Mouse (Mus musculus) hematopoietic stem cell, adult 5-6 weeks (primary cell): ENCODE measurements around the gene Gcn1l1. TPM values are rescaled to one million over a fixed set of nuclear protein-coding genes. Genes with fewer than 3 reads are reported as not detected.

Source experiments
- ATAC-seq, 2 experiments: fragments of 125-278 bp in 1 of 2; replicated peaks in 1 of 2; 2 replicates each; pipeline ENCODE4 v1.8.0; 2016 to 2017; ENCODE audit warnings: inconsistent platforms in 2 of 2, mild to moderate bottlenecking in 2 of 2, moderate number of reproducible peaks in 2 of 2, low read depth in 1 of 2, moderate TSS enrichment in 1 of 2; ENCODE audit not compliant: low FRiP score in 2 of 2, poor library complexity in 2 of 2, severe bottlenecking in 2 of 2, insufficient read depth in 1 of 2, low TSS enrichment in 1 of 2
- total RNA-seq: library from RNA; stranded (forward); fragments of 172-1452, 232-1000 nt; gene quantifications from 2 replicates; pipeline ENCODE4 v1.2.3, GENCODE M21; 2017

The Gcn1l1 gene
- total RNA-seq, 1 experiment from 2014 or later: 31.4 TPM

- ATAC-seq: no peak
These were observed 61.3 kb downstream of the Gcn1l1 start for GRCm38 (mm10) chr5:115626237-115626886.

DNA sequence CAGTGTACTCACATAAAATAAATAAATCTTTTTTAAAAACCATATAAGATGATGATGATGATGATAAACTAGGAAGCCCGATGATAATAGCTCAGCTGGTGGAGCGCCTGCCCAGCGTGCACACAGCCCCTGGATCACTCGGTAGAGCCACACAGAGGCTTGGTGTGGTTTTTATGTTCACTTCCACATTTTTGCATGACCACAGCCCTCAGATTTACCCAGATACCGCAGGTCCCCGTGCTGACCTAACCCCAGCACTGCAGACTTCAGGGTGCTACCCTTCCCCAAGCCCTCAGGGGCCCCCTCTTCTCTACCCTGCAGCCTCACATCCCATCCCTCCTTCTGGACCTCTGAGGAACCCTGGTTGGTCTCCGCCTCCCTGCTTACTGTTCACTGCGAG lies 63.0 kb downstream of the Gcn1l1 start:
- ATAC-seq: peak; percentile 69 to 71

GRCm38 (mm10) chr5:115629672-115630071 lies 64.6 kb downstream of the Gcn1l1 start:
- no peak for ATAC-seq

- ATAC-seq: no peak
These were observed 65.2 kb downstream of the Gcn1l1 start for GRCm38 (mm10) chr5:115630291-115630690.

DNA sequence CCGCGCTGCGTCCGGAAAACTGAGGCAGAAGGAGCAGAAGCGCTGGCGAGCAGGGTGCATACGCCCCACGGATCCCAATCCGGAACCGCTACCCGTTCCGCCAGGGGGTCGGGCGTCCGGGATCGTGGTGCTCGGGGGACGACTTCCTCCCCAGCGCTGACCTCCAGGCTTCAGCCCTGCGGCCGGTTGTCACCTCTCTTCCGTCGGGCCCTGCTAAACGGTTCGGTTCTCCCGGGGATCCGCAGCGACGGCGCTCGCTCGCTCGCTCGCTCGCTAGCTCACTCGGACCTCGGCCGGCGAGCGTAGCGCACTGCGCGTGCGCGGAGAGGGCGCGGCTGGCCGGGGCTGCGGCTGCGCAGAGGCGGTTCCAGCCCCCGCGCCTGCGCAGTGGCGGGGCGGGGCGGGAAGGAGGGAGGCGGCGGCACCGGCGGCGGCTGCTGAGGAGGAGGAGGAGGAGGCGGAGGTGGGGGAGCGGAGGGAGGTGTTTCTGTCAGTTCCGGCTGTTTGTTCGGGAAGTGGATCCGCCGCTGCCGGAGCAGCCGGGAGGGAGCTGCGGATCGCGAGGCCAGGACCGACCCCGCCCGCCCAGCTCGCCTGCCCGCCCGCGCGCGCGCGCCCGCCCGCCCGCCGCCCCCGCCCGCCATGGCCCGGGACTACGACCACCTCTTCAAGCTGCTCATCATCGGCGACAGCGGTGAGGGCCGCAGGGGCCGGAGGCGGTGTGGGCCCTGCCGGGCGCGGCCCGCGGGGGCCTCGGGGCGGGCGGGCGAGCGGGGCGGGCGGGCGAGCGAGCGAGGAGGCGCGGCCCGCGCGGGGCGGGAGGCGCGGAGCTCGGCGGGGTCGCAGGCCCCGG lies 66.7 kb downstream of the Gcn1l1 start, which contains the start of gene Rab35:
Rab35 (plus strand) TSS at position 404 of the 853 bp plus-strand sequence.
- ATAC-seq: peak; percentile 59 to 69

DNA sequence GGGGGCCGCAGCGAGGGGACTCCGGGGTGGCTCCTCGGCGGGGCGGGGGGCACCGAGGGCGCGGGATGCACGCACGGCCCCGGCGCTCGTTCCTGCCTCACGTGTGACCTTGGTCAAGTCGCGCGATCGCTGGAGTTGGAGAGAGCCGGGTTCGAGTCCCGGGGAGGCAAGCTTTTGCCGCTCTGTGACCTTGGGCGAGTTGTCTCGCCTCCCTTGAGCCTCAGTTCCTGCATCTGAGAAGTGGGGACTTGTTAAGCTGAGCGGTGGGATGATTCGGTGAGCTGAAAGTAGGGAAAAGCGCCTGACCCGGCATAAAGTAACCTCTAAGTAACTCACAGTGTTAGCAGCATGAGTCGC lies 67.3 kb downstream of the Gcn1l1 start:
- ATAC-seq: no peak

GRCm38 (mm10) chr5:115633060-115633459 lies 68.0 kb downstream of the Gcn1l1 start:
- no peak for ATAC-seq

- ATAC-seq: no peak
These were observed 69.0 kb downstream of the Gcn1l1 start for GRCm38 (mm10) chr5:115634046-115634445.

DNA sequence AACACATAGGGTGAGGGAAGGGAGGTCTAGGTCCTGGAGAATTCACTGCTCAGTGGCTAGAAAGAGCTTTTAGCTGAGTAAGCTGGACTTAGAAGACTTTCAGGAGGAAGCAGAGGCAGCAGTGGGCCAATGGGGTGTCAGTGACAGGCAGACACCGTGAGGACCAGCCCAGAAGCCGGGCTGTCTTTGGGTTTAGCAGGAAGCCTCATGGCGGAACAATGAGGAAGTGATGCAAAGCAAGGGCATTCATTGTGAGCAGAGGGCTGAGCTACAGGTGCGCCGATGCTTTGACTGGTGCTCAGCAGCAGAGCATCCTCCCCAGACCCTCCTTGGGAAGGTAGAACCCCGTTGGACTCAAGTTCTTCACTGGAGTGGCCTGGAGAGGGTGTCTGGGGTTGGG lies 70.5 kb downstream of the Gcn1l1 start:
- ATAC-seq: peak; percentile 70 to 79

DNA sequence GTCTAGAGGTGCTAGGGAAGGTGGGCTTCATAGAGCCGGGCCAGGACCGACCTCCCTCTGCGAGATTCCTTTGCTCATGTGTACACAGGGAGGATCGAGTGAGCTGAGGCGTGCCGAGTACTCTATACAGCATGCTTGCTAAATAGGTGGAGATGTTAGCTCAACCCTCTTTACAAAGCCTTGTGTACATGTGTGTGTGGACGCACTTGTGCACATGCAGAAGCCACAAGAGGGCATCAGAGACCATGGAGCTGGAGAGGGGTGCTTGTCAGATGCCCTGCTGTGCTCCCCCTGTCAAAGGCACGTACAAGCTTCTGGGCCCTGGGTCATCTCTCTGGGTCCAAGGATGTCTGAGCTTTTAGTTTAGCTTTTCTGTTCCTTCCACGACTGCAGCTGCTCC lies 79.1 kb downstream of the Gcn1l1 start:
- no peak for ATAC-seq

DNA sequence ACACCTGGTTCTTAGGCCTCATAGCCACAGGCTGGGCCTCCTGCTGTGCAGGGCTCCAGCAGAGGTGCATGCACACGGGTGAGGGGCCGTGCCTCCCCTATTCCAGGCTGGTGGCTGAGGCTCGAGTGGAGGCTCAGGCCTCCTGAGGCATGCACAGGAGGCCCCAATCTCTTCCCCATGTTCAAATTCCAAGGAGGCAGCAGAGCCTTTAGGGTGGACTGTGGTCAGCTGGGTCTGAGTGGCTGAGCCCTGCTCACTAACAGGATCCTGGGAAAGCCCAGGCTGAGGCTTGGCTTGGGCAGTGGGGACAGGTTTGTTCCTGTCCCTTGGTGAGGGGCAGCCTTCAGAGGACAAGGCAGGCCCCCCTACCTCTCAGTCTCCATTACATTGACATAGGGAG lies 83.8 kb downstream of the Gcn1l1 start:
- ATAC-seq: no peak

- ATAC-seq: no peak
These were observed 84.6 kb downstream of the Gcn1l1 start for GRCm38 (mm10) chr5:115649699-115650098.

DNA sequence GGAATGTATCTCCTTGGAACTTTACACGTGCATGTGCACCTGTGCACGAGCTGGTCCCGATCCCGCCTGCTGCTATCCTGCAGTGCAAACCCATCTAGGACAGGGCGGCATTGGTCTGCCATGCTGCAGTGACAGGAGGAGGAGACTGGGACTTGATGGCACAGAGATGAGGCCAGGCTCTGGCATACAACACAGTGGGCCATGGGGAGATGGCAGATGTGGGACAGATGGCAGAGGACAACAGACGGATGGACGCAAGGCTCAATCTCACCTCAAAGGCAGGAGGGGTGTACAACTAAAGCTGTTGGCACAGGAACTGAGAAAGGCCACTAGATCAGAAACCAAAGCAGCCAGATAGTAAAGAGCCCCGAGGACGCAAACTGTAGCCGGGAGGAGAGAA lies 85.8 kb downstream of the Gcn1l1 start:
- no peak for ATAC-seq

- no peak for ATAC-seq
These were observed 86.8 kb downstream of the Gcn1l1 start for GRCm38 (mm10) chr5:115651821-115652220.

DNA sequence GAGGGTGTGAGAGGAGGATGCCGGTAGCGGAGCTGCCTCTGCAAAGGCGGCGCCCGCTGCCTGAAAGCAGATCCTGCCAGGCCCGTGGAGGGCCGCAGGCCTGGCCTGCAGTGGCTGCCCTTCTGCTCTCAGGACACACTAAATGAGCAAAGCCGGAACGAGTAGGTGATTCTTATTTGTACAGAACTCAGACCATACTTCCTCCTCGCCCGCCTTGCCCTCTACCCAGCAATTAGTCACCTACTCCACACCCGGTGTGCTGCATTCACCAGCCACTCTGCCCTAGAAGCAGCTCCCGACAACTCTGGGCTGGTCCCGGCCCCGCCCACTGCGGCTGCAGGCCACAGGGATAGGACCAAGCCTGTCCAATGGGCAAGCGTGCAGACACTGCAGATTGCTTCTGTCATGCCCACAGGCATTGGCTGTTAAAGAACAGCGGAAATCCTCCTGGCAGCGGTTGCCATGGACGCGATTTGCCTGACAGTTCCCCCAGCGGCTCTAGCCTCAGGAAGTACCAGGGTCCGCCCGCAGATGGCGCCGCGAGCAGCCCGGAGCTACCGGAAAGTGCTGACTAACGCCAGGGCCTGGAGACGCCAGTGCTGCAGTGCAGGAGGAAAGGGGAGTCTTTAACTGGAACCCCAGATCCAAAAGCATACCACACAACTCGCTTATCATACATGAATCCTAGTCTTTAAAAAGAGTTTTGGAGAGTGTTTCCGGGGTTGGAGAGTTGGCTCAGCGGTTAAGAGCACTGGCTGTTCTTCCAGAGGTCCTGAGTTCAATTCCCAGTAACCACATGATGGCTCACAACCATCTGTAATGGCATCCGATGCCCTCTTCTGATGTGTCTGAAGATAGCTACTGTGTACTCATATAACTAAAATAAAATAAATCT lies 87.9 kb downstream of the Gcn1l1 start:
- ATAC-seq: peak; percentile 98 to 99

DNA sequence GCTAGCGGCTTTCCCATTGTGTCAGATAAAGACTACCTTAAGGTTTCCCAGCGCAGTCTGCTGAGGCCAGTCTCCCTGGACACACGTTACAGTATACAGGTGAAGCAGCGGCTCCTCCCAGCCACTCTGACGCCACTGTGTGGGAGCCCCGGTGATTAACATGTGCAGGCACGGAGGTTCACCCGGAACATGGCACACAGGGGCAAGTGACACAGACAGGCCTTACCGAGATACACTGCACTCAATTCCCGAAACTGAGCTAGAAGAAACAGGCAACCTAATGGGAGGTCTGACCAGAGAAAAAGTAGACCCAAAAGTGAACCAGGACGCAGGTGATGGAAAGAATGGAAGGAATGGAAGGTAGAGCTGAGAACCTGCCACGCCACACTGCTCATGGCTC lies 88.7 kb downstream of the Gcn1l1 start:
- ATAC-seq: no peak

GRCm38 (mm10) chr5:115656677-115657076 lies 91.6 kb downstream of the Gcn1l1 start:
- no peak for ATAC-seq

DNA sequence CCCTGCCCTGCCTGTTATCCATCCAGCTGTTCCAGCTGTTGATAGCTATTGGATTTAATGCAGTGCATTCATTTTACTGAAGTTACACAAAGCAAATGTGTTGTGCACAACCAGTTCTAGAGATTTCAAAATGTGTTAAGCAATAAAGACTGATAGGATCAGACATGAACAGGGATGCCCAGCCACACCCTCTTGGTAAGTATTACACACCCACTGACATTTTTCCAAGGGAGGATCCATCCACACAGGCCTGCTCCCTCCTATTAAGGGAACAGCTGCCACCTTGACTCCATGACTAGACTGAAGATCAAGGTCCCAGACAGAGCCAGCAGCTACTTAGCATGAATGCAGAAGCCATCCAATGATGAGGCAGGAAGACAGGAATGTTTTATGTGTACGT lies 92.2 kb downstream of the Gcn1l1 start:
- ATAC-seq: no peak
